Mouse (Mus musculus) heart, adult 2 months (tissue): Measurements from ENCODE around the gene Serpinb9b.
"Not testable (repeated sequence)": the region's sequence is repeated elsewhere in the genome, so short reads cannot be mapped to it uniquely, and the experiment has no call there.

Experiments
- CTCF ChIP-seq: fragments of 200-600 bp; IDR thresholded peaks from 2 replicates; pipeline ENCODE4 v1.8.1; 2022; ENCODE audit warnings: antibody characterized with exemption, mild to moderate bottlenecking, moderate library complexity
- EP300 ChIP-seq: fragments of 200-500 bp; IDR thresholded peaks from 2 replicates; pipeline ENCODE4 v1.6.1; 2011; ENCODE audit warnings: low read depth, low read length, control low read depth; ENCODE audit not compliant: insufficient read depth
- POLR2A ChIP-seq: fragments of 200-500 bp; IDR thresholded peaks from 2 replicates; pipeline ENCODE4 v1.6.1; 2011; ENCODE audit warnings: mild to moderate bottlenecking, low read depth, low read length, control low read depth; ENCODE audit not compliant: insufficient read depth

DNA sequence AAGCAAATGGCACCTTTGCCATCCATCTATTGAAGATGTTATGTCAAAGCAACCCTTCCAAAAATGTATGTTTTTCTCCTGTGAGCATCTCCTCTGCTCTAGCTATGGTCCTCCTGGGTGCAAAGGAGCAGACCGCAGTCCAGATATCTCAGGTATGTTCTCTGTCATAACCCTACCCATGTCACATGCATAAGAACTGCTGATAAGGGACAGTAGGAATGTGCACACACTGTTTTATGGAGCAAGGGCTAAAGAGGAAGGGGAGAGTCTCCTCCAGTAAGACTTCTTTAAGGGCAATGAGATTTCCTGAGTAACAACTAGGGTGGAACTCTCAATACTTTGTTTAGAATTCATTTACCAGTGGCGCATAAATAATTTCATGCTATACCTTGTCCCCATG is 2.3 kb downstream of the Serpinb9b start:
- not testable (repeated sequence) for TF ChIP-seq CTCF, EP300, POLR2A
